Mouse (Mus musculus) midbrain, postnatal 0 days (tissue): ENCODE measurements around the gene Slc22a12. TPM values are rescaled to one million over a fixed set of nuclear protein-coding genes. Genes with fewer than 3 reads are reported as not detected.

Source experiments
- ATAC-seq: fragments of 200-750 bp; cut with Nextera tagmentation; 2 replicates; pipeline ENCODE4 v1.8.0; 2017; ENCODE audit warnings: moderate number of reproducible peaks, mild to moderate bottlenecking, moderate TSS enrichment, moderate library complexity; ENCODE audit not compliant: low FRiP score
- DNase-seq: peaks from one replicate; pipeline ENCODE4 v3.0.0-alpha.2; 2015; ENCODE audit warnings: low spot score
- H3K27ac ChIP-seq: fragments of 300-500 bp; sonication (generic); 2 replicates; pipeline ENCODE4 v1.5.1; 2014; ENCODE audit warnings: low read depth, mild to moderate bottlenecking, low read length, mixed read lengths
- H3K27me3 ChIP-seq: fragments of 300-500 bp; sonication (generic); 2 replicates; pipeline ENCODE4 v1.6.1; 2014; ENCODE audit warnings: low read length, control low read depth, mixed read lengths; ENCODE audit not compliant: insufficient read depth
- H3K36me3 ChIP-seq: fragments of 300-500 bp; sonication (generic); 2 replicates; pipeline ENCODE4 v1.6.1; 2014; ENCODE audit warnings: low read length, control low read depth, mixed read lengths; ENCODE audit not compliant: insufficient read depth
- H3K4me1 ChIP-seq: fragments of 300-500 bp; sonication (generic); 2 replicates; pipeline ENCODE4 v1.6.1; 2014; ENCODE audit warnings: mild to moderate bottlenecking, control low read depth, antibody characterized with exemption, low read length, mixed read lengths; ENCODE audit not compliant: insufficient read depth
- H3K4me2 ChIP-seq: fragments of 300-500 bp; sonication (generic); 2 replicates; pipeline ENCODE4 v1.6.1; 2014; ENCODE audit warnings: low read depth, mild to moderate bottlenecking, low read length, mixed read lengths; ENCODE audit not compliant: poor library complexity, severe bottlenecking
- H3K4me3 ChIP-seq: fragments of 300-500 bp; sonication (generic); 2 replicates; pipeline ENCODE4 v1.5.1; 2014; ENCODE audit warnings: low read depth, mild to moderate bottlenecking, low read length, moderate library complexity
- H3K9ac ChIP-seq: fragments of 300-500 bp; sonication (generic); replicated peaks from 2 replicates; pipeline ENCODE4 v1.6.1; 2014; ENCODE audit warnings: mild to moderate bottlenecking, low read length, moderate library complexity, mixed read lengths; ENCODE audit not compliant: poor library complexity, severe bottlenecking
- H3K9me3 ChIP-seq: fragments of 300-500 bp; sonication (generic); 2 replicates; pipeline ENCODE4 v1.6.1; 2016; ENCODE audit warnings: low read length, control low read depth
- CTCF ChIP-seq: IDR thresholded peaks from 2 replicates; pipeline ENCODE4 v1.5.1; 2016; ENCODE audit warnings: antibody characterized with exemption, mild to moderate bottlenecking
- WGBS: fragments of 180-500 bp; shearing (Covaris S2); extraction: QIAGEN DNeasy Blood & Tissue Kit; methylation state at CpG from one replicate; pipeline ENCODE4 v1.1.7; 2014; 5-methylcytosine and 5-hydroxymethylcytosine counted together
- polyA plus RNA-seq: library from polyadenylated mRNA; unstranded; fragments of >200 nt; fragmentation: Nextera tagmentation; extraction: Ambion mirVana; gene quantifications from 2 replicates; pipeline ENCODE4 v1.2.1, GENCODE M21; 2015
- total RNA-seq: library from RNA; depleted of rRNA; stranded (reverse); fragments of >200 nt; gene quantifications from 2 replicates; pipeline ENCODE4 v1.2.3, GENCODE M21; 2014

The Slc22a12 gene
- total and polyA plus RNA-seq, 2 experiments from 2014 or later = 0.57 to 0.71 TPM

- Histone ChIP-seq H3K27ac (no peak overlapping the region), H3K4me1 (no peaks in the 10 kb centered on the region), H3K9ac (no peak overlapping the region), H3K4me3 (no peak overlapping the region), H3K27me3 (no peaks in the 10 kb centered on the region), H3K4me2 (no peak overlapping the region), H3K9me3 (no peaks in the 10 kb centered on the region), H3K36me3 (no peaks in the 10 kb centered on the region)
- TF ChIP-seq CTCF = no peak
- DNase-seq = no peak
- 69% methylated on average over 4 of the region's 4 CpGs for WGBS
- ATAC-seq = no peak
Measured at GRCm38 (mm10) chr19:6551215-6551614, 8.4 kb upstream of the Slc22a12 start.

DNA sequence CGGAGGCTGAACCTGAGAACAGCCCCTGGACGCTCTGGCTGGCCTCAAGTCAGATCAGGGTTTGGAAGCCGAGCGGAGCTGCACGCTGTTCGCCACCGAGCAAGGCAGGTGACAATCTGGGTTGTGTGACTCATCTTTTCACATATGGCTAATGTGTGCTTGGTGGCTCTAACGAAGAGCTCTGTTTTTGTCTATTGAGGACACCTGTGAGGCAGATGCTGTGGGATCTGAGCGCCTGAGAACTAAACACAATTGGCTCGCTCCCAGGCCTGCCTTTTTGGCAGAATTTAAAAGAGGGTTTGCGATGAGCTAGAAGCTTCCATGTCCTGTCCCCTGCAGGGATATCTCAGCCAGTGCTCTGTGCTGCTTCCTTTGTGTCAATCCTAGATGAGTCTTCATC, 6.7 kb upstream of the Slc22a12 start:
- H3K4me3 ChIP-seq = no peak overlapping the region
- no peak overlapping the region for H3K9ac ChIP-seq
- H3K36me3 ChIP-seq = no peaks in the 10 kb centered on the region
- 0 out of 2 replicates have a peak overlapping the region, but pooled peaks have one; percentile 26 for H3K27ac ChIP-seq
- DNase-seq = peak; percentile 53
- H3K4me1 ChIP-seq = no peaks in the 10 kb centered on the region
- H3K9me3 ChIP-seq = no peaks in the 10 kb centered on the region
- no peak overlapping the region for H3K4me2 ChIP-seq
- WGBS = 63% methylated on average over 11 of the region's 11 CpGs
- no peak for TF ChIP-seq CTCF
- no peaks in the 10 kb centered on the region for H3K27me3 ChIP-seq
- ATAC-seq = no peak

- H3K36me3 ChIP-seq = no peaks in the 10 kb centered on the region
- DNase-seq (peak; percentile 71), ATAC-seq (peak; percentile 50; the same call in 1 of the 2 replicates)
- H3K9ac ChIP-seq = no peak overlapping the region
- no peak for TF ChIP-seq CTCF
- WGBS = 57% methylated on average over 16 of the region's 16 CpGs
- H3K4me3 ChIP-seq = no peak overlapping the region
- no peak overlapping the region for H3K4me2 ChIP-seq
- H3K27me3 ChIP-seq = no peaks in the 10 kb centered on the region
- no peaks in the 10 kb centered on the region for H3K9me3 ChIP-seq
- peak overlapping the region; percentile 60 for H3K27ac ChIP-seq
- H3K4me1 ChIP-seq = no peaks in the 10 kb centered on the region
Measured at GRCm38 (mm10) chr19:6548431-6549410, 5.9 kb upstream of the Slc22a12 start.

DNA sequence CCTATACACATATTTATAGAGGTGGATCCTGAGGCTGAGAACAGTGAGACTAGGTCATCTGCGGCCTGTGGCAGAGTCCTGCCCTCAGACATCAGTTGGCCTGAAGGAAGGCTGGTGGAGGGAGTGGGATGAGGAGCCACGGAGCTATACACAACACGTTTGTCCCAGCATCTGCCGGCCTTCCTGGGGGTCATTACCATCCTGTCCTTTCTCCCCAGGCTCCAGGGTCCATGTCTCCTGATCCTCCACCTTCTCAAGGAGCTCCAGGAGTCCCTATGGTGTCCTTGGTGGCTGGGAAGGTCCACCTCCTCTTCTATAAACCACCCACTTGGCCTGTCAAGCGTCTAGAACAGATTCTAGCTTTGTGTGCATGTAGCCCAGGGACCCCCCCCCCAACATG, 5.0 kb upstream of the Slc22a12 start:
- DNase-seq (no peak), ATAC-seq (no peak)
- no peak overlapping the region for H3K4me2 ChIP-seq
- H3K9me3 ChIP-seq = no peaks in the 10 kb centered on the region
- WGBS = 87% methylated on average over 5 of the region's 5 CpGs
- H3K27me3 ChIP-seq = no peaks in the 10 kb centered on the region
- H3K4me1 ChIP-seq = no peaks in the 10 kb centered on the region
- no peak overlapping the region for H3K27ac ChIP-seq
- H3K36me3 ChIP-seq = no peaks in the 10 kb centered on the region
- H3K9ac ChIP-seq = no peak overlapping the region
- no peak overlapping the region for H3K4me3 ChIP-seq
- TF ChIP-seq CTCF = no peak

GRCm38 (mm10) chr19:6546096-6546495, 3.3 kb upstream of the Slc22a12 start:
- Histone ChIP-seq H3K36me3 (no peaks in the 10 kb centered on the region), H3K27ac (no peak overlapping the region), H3K9me3 (no peaks in the 10 kb centered on the region), H3K9ac (no peak overlapping the region), H3K27me3 (no peaks in the 10 kb centered on the region), H3K4me1 (no peaks in the 10 kb centered on the region), H3K4me2 (no peak overlapping the region), H3K4me3 (no peak overlapping the region)
- no peak for TF ChIP-seq CTCF
- ATAC-seq (no peak), DNase-seq (peak; percentile 75)
- WGBS = 62% methylated on average over 1 of the region's 1 CpGs

DNA sequence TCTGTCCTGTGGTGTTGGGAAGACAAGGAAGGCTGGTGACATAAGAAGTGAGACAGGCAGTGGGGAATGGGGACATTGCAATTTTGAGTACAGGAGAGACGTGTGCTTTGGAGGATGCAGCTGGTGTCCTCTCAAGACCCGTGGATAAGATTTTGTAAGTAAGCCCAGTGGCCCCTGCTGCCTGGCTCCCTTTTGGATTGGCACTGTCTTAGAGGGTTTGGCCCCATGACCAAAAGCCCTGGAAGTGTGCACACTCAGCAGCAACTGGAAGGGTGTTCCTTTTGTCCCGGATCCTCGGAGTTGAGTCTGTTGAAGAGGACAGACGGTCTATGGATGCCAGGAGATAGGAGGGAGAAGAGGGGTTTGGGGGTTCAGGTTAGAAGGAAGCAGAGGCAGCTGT, 2.6 kb upstream of the Slc22a12 start:
- no peak for DNase-seq
- 89% methylated on average over 5 of the region's 5 CpGs for WGBS

More for the DNA sequence above, 2.6 kb upstream of the Slc22a12 start:
- H3K4me1 ChIP-seq = no peaks in the 10 kb centered on the region
- no peak for ATAC-seq
- no peak overlapping the region for H3K4me3 ChIP-seq
- no peak overlapping the region for H3K4me2 ChIP-seq
- no peak overlapping the region for H3K9ac ChIP-seq
- TF ChIP-seq CTCF = no peak
- H3K36me3 ChIP-seq = no peaks in the 10 kb centered on the region
- no peaks in the 10 kb centered on the region for H3K27me3 ChIP-seq
- H3K9me3 ChIP-seq = no peaks in the 10 kb centered on the region
- no peak overlapping the region for H3K27ac ChIP-seq
